In genomic region chr12:71983102-71983715, GRCm38 (mm10) we compare ENCODE assay signal across 17 mouse cellular contexts.
A peak's percentile ranks its signal among the peaks of the same experiment; 100 is the strongest.
DNase-seq lines count a peak whose midpoint lies in the region; ATAC-seq and TF ChIP-seq lines count a peak whose summit lies in the region.
"Had no signal": no experiment of that assay in that cellular context is flagged by ENCODE, and none has a peak within 500 bp of the region (broad histone marks: within the 10 kb centered on the region; RNA-seq: fewer than 3 reads in every experiment).

No protein-coding gene starts in this region.

- intact Hi-C loops in heart, postnatal 25 days (cut with DNase I) = loop anchor here (5.0 kb wide), 1 partner anchor 151 kb away; the partner anchor contains the start of gene Daam1
- intact Hi-C loops in heart, postnatal 14 days (cut with DNase I) = loop anchor here (5.0 kb wide), 1 partner anchor 216 kb away; no protein-coding TSS in a partner anchor

- 87% methylated on average over 10 of the region's 10 CpGs for WGBS in forebrain, postnatal 0 days

- no peak for TF ChIP-seq CTCF in forebrain, postnatal 0 days (IDR thresholded peaks at IDR 0.05; ENCODE audit: low read depth)

- H3K36me3 ChIP-seq in forebrain, postnatal 0 days (ENCODE audit: insufficient read depth) = peaks cover 52% of the 10 kb centered on the region

- no peak overlapping the region for H3K27ac ChIP-seq in forebrain, postnatal 0 days (ENCODE audit: low read depth, low read length)
- H3K27ac ChIP-seq: embryonic facial prominence, embryonic 12.5 days; midbrain, embryonic 13.5 days had no signal

- no peak overlapping the region for H3K4me2 ChIP-seq in forebrain, postnatal 0 days (ENCODE audit: low read depth)
- H3K4me2 ChIP-seq: embryonic facial prominence, embryonic 12.5 days; forebrain, embryonic 15.5 days; midbrain, embryonic 13.5 days had no signal

- ATAC-seq in forebrain, postnatal 0 days = no peak
- ATAC-seq: forebrain, embryonic 15.5 days; inflammation-experienced regulatory T-cells, adult 6 months; liver, postnatal 0 days; midbrain, embryonic 13.5 days had no signal

- H3K4me1 ChIP-seq in forebrain, postnatal 0 days (ENCODE audit: insufficient read depth) = peaks cover 15% of the 10 kb centered on the region; the same call in 1 of the 2 replicates
- H3K4me1 ChIP-seq: embryonic facial prominence, embryonic 12.5 days had no signal

- DNase-seq in heart, adult 18-20 months = peak; percentile 58 to 61
- no peak for DNase-seq in heart, postnatal 25 days (ENCODE audit: low spot score)
- peak; percentile 36 for DNase-seq in ovary, adult 18-20 months (ENCODE audit: low spot score)
- no peak for DNase-seq in ovary, postnatal 10 days (ENCODE audit: low spot score)
- peak; percentile 29 for DNase-seq in gastrocnemius, postnatal 25 days
- DNase-seq in heart, postnatal 14 days = peak; percentile 40 to 49
- DNase-seq in forebrain, postnatal 0 days = no peak
- DNase-seq in retina, embryonic 14.5 days (ENCODE audit: low spot score) = no peak
- DNase-seq: cerebellum, adult 8-10 months; kidney, adult 8-10 months; liver; liver, postnatal 0 days; spleen, adult 18-20 months had no signal

- H3K4me3 ChIP-seq in forebrain, postnatal 0 days (ENCODE audit: low read depth, low read length) = no peak overlapping the region
- H3K4me3 ChIP-seq: embryonic facial prominence, embryonic 12.5 days; forebrain, embryonic 15.5 days; midbrain, embryonic 13.5 days had no signal

- H3K9me3 ChIP-seq in forebrain, postnatal 0 days (ENCODE audit: low read length) = no peaks in the 10 kb centered on the region
- H3K9me3 ChIP-seq: embryonic facial prominence, embryonic 12.5 days; forebrain, embryonic 15.5 days; midbrain, embryonic 13.5 days had no signal

- no peaks in the 10 kb centered on the region for H3K27me3 ChIP-seq in forebrain, postnatal 0 days (ENCODE audit: insufficient read depth, low read length)
- H3K27me3 ChIP-seq: embryonic facial prominence, embryonic 12.5 days; forebrain, embryonic 15.5 days; midbrain, embryonic 13.5 days had no signal

- H3K9ac ChIP-seq in forebrain, postnatal 0 days = no peak overlapping the region
- H3K9ac ChIP-seq: embryonic facial prominence, embryonic 12.5 days; forebrain, embryonic 15.5 days; liver, postnatal 0 days; midbrain, embryonic 13.5 days had no signal

Comparison
In these comparisons a context has a peak if more than half of its experiments do, and no peak if none do; other contexts are left out.
1. DNase-seq: peak in heart, adult 18-20 months (2 of 2), ovary, adult 18-20 months (single experiment), gastrocnemius, postnatal 25 days (single experiment) and heart, postnatal 14 days (2 of 2); none in heart, postnatal 25 days (single experiment), ovary, postnatal 10 days (single experiment), forebrain, postnatal 0 days (single experiment) and retina, embryonic 14.5 days (single experiment).